Mouse (Mus musculus): Measurements from ENCODE around the gene Ephb2. TPM values are rescaled to one million over a fixed set of nuclear protein-coding genes. Genes with fewer than 3 reads are reported as not detected.

Ephb2 gene
- total and polyA plus RNA-seq, 3 experiments, result 0.08 TPM; not detected in 2

DNA sequence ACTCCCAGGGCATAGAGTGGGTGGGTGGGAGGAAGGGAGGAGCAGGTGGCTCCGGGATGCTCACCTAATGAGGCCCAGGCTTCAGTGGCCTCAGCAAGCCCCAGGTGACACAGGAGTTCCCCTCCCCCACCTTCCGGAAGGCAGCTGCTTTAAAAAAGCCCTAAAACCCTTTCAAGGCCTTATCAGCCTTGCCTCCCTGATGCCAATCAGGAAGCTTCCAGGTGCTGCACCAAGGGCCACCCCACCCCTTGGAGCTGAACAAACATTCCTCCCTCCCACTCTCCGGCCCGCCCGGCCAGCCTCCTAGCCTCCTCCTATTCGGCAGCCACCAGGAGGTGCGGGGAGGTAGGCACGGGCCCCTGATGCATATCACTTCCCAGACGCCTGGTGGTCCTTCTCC lies 6.0 kb downstream of the Ephb2 start:
- H3K27ac ChIP-seq (ENCODE audit: insufficient read depth, low read depth), result no peak overlapping the region
- dilution Hi-C loops (cut with MboI; ENCODE audit: extremely low pct_ligation_motif_present, extremely low pct_unique_long_range_greater_than_20kb, low sequenced_read_pairs) (no loop called here), in situ Hi-C loops (cut with MboI; ENCODE audit: low pct_ligation_motif_present, low pct_unique_long_range_greater_than_20kb, low sequenced_read_pairs) (no loop called here)
- no peak overlapping the region for H3K4me3 ChIP-seq (replicated peaks in 1 of 3; ENCODE audit: low read depth in 2 of 3, low read length in 2 of 3, poor library complexity in 1 of 3)
- H3K79me2 ChIP-seq (replicated peaks; ENCODE audit: control insufficient read depth, extremely low read depth, insufficient read depth, poor library complexity, severe bottlenecking), result no peaks in the 10 kb centered on the region
- H3K4me1 ChIP-seq (ENCODE audit: control insufficient read depth in 1 of 2, insufficient read depth in 2 of 2), result peaks cover 0 to 21% of the 10 kb centered on the region in 2 experiments; a peak in 2 of 4 replicates
- no peaks in the 10 kb centered on the region for H3K36me3 ChIP-seq (replicated peaks in 1 of 2; ENCODE audit: control insufficient read depth in 1 of 2, insufficient read depth in 1 of 2, low read length in 1 of 2)
- peaks cover 2% of the 10 kb centered on the region for H3K9me3 ChIP-seq (replicated peaks; ENCODE audit: low read length)
- DNase-seq (ENCODE audit: extremely low read depth), result no peak
- peaks cover 73% of the 10 kb centered on the region for H3K27me3 ChIP-seq (replicated peaks)
- no peak overlapping the region for H3K9ac ChIP-seq (ENCODE audit: insufficient read depth, low read depth)
- no peak for TF ChIP-seq MAFK (IDR thresholded peaks at IDR 0.05; ENCODE audit: insufficient replicate concordance, low read length)
- no peak for TF ChIP-seq NELFE (IDR thresholded peaks at IDR 0.05; ENCODE audit: low read depth, low read length)
- no peak for TF ChIP-seq CHD2 (IDR thresholded peaks at IDR 0.05; ENCODE audit: low read length)
- TF ChIP-seq ZMIZ1 (IDR thresholded peaks at IDR 0.05; ENCODE audit: low read depth, low read length), result no peak
- TF ChIP-seq CTCF (conservative IDR thresholded peaks at IDR 0.05 in 1 of 2, IDR thresholded peaks at IDR 0.05 in 1 of 2; ENCODE audit: low read depth in 2 of 2, low read length in 2 of 2), result no peak
- no peak for TF ChIP-seq MAZ (IDR thresholded peaks at IDR 0.05; ENCODE audit: low read depth, low read length)
- no peak for TF ChIP-seq NRF1 (IDR thresholded peaks at IDR 0.05; ENCODE audit: low read depth, low read length)
- no peak for TF ChIP-seq KAT2A (IDR thresholded peaks at IDR 0.05; ENCODE audit: insufficient replicate concordance, low read length)
- no peak for TF ChIP-seq POLR2A (IDR thresholded peaks at IDR 0.05; ENCODE audit: low read depth, low read length)
- no peak for TF ChIP-seq JUN (IDR thresholded peaks at IDR 0.05; ENCODE audit: insufficient read depth, low read depth, low read length)
- TF ChIP-seq GABPA (IDR thresholded peaks at IDR 0.05; ENCODE audit: insufficient replicate concordance, low read depth, low read length), result no peak
- TF ChIP-seq SMC3 (IDR thresholded peaks at IDR 0.05; ENCODE audit: low read depth, low read length), result no peak
- no peak for TF ChIP-seq RCOR1 (conservative IDR thresholded peaks at IDR 0.05; ENCODE audit: low read depth, low read length)
- TF ChIP-seq MYC (IDR thresholded peaks at IDR 0.05; ENCODE audit: low read depth, low read length), result no peak
- no peak for TF ChIP-seq MEF2A (IDR thresholded peaks at IDR 0.05; ENCODE audit: borderline replicate concordance, low read depth, low read length)
- no peak for TF ChIP-seq ETS1 (conservative IDR thresholded peaks at IDR 0.05; ENCODE audit: low read depth, low read length)
- TF ChIP-seq PAX5 (IDR thresholded peaks at IDR 0.05; ENCODE audit: low read length), result no peak
- no peak for TF ChIP-seq HCFC1 (IDR thresholded peaks at IDR 0.05; ENCODE audit: low read depth, low read length)
- no peak for TF ChIP-seq MAX (IDR thresholded peaks at IDR 0.05; ENCODE audit: low read length)
- no peak overlapping the region for H3K4me2 ChIP-seq (ENCODE audit: insufficient read depth, low read depth, poor library complexity, severe bottlenecking)

DNA sequence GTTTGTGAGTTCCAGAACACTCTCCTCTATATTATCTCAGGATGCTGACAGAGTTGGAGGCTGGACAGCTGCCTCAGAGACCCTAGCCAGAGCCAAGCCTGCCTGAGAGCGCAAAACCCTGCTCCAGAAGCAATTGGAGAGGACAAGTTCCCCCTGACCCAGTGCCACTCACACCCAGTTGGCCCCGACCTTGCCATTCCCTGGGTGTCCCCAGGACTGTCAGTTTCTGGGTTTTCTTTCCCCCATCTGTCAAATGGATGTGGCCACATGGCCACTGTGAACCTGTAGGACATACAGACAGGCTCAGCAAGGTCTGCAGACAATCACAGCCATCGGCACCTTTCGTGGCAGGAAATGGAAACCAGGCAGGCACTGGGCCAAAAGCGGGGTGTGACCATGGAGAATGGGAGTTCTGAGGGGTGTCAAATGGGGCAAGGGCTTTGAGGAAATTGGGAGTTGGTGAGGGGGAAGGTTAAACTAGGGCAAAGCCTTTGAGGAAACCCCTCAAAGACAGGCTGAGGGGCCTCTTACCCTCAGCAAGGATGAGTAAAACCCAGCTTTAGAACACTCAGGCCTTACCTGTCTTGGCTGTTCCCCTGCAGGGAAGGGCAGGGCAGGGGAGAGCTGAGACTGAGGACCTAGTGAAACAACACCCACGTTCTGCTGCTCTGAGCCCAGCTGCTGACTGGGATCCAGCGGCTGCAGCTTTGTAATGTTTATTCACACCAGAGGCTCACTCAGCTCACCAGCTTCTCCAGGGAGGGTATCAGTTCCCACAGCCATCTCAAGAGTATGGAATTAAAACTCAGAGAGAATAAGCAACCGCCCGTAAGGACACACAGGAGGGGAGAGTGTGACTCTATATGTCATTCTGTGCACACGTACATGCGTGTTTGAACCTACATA lies 6.9 kb downstream of the Ephb2 start:
- Histone ChIP-seq H3K27ac (ENCODE audit: insufficient read depth, low read depth) (no peak overlapping the region), H3K4me3 (replicated peaks in 1 of 3; ENCODE audit: low read depth in 2 of 3, low read length in 2 of 3, poor library complexity in 1 of 3) (no peak overlapping the region), H3K9me3 (replicated peaks; ENCODE audit: low read length) (no peaks in the 10 kb centered on the region), H3K79me2 (replicated peaks; ENCODE audit: control insufficient read depth, extremely low read depth, insufficient read depth, poor library complexity, severe bottlenecking) (no peaks in the 10 kb centered on the region), H3K4me2 (ENCODE audit: insufficient read depth, low read depth, poor library complexity, severe bottlenecking) (no peak overlapping the region), H3K9ac (ENCODE audit: insufficient read depth, low read depth) (no peak overlapping the region), H3K4me1 (ENCODE audit: control insufficient read depth in 1 of 2, insufficient read depth in 2 of 2) (peaks cover 0 to 21% of the 10 kb centered on the region in 2 experiments; a peak in 2 of 4 replicates), H3K36me3 (replicated peaks in 1 of 2; ENCODE audit: control insufficient read depth in 1 of 2, insufficient read depth in 1 of 2, low read length in 1 of 2) (no peaks in the 10 kb centered on the region), H3K27me3 (replicated peaks) (peaks cover 78% of the 10 kb centered on the region)
- no peak for TF ChIP-seq RAD21 (IDR thresholded peaks at IDR 0.05; ENCODE audit: low read depth, low read length)
- no peak for TF ChIP-seq CTCF (conservative IDR thresholded peaks at IDR 0.05 in 1 of 2, IDR thresholded peaks at IDR 0.05 in 1 of 2; ENCODE audit: low read depth in 2 of 2, low read length in 2 of 2)
- TF ChIP-seq MAZ (IDR thresholded peaks at IDR 0.05; ENCODE audit: low read depth, low read length), result no peak
- no peak for TF ChIP-seq PAX5 (IDR thresholded peaks at IDR 0.05; ENCODE audit: low read length)
- no peak for TF ChIP-seq JUND (conservative IDR thresholded peaks at IDR 0.05; ENCODE audit: low read depth, low read length)
- no peak for TF ChIP-seq E2F4 (IDR thresholded peaks at IDR 0.05; ENCODE audit: insufficient replicate concordance, low read depth, low read length)
- TF ChIP-seq ZNF384 (IDR thresholded peaks at IDR 0.05; ENCODE audit: low read depth, low read length), result no peak
- no peak for TF ChIP-seq CHD2 (IDR thresholded peaks at IDR 0.05; ENCODE audit: low read length)
- no peak for TF ChIP-seq UBTF (IDR thresholded peaks at IDR 0.05; ENCODE audit: low read depth, low read length)
- no peak for TF ChIP-seq MXI1 (IDR thresholded peaks at IDR 0.05; ENCODE audit: low read depth, low read length)
- TF ChIP-seq POLR2A (IDR thresholded peaks at IDR 0.05; ENCODE audit: low read depth, low read length), result no peak
- TF ChIP-seq KAT2A (IDR thresholded peaks at IDR 0.05; ENCODE audit: insufficient replicate concordance, low read length), result no peak
- no peak for TF ChIP-seq CHD1 (IDR thresholded peaks at IDR 0.05; ENCODE audit: low read depth, low read length)
- DNase-seq (ENCODE audit: extremely low read depth), result no peak
- dilution Hi-C loops (cut with MboI; ENCODE audit: extremely low pct_ligation_motif_present, extremely low pct_unique_long_range_greater_than_20kb, low sequenced_read_pairs) (no loop called here), in situ Hi-C loops (cut with MboI; ENCODE audit: low pct_ligation_motif_present, low pct_unique_long_range_greater_than_20kb, low sequenced_read_pairs) (no loop called here)
